Mouse (Mus musculus) forebrain, postnatal 0 days (tissue): ENCODE results near the gene Cemip2. TPM values are rescaled to one million over a fixed set of nuclear protein-coding genes. Genes with fewer than 3 reads are reported as not detected.

Experiments
- ATAC-seq: fragments of 200-750 bp; cut with Nextera tagmentation; 2 replicates; pipeline ENCODE4 v1.8.0; 2017; ENCODE audit warnings: mild to moderate bottlenecking, moderate library complexity
- DNase-seq: peaks from one replicate; pipeline ENCODE4 v3.0.0-alpha.2; 2015
- H3K27ac ChIP-seq: fragments of 300-500 bp; sonication (generic); 2 replicates; pipeline ENCODE4 v1.5.1; 2014; ENCODE audit warnings: low read depth, mild to moderate bottlenecking, antibody characterized with exemption, low read length, moderate library complexity, mixed read lengths
- H3K27me3 ChIP-seq: fragments of 300-500 bp; sonication (generic); 2 replicates; pipeline ENCODE4 v1.6.1; 2014; ENCODE audit warnings: mild to moderate bottlenecking, low read length, mixed read lengths; ENCODE audit not compliant: insufficient read depth
- H3K36me3 ChIP-seq: fragments of 300-500 bp; sonication (generic); 2 replicates; pipeline ENCODE4 v1.6.1; 2014; ENCODE audit warnings: mild to moderate bottlenecking, moderate library complexity; ENCODE audit not compliant: insufficient read depth
- H3K4me1 ChIP-seq: fragments of 300-500 bp; sonication (generic); 2 replicates; pipeline ENCODE4 v1.6.1; 2014; ENCODE audit warnings: antibody characterized with exemption; ENCODE audit not compliant: insufficient read depth
- H3K4me2 ChIP-seq: fragments of 300-500 bp; sonication (generic); 2 replicates; pipeline ENCODE4 v1.6.1; 2014; ENCODE audit warnings: low read depth, mild to moderate bottlenecking, moderate library complexity
- H3K4me3 ChIP-seq: fragments of 300-500 bp; sonication (generic); 2 replicates; pipeline ENCODE4 v1.5.1; 2014; ENCODE audit warnings: low read depth, low read length, mixed read lengths
- H3K9ac ChIP-seq: fragments of 300-500 bp; sonication (generic); 2 replicates; pipeline ENCODE4 v1.6.1; 2014; ENCODE audit warnings: mild to moderate bottlenecking
- H3K9me3 ChIP-seq: fragments of 300-500 bp; sonication (generic); 2 replicates; pipeline ENCODE4 v1.6.1; 2016; ENCODE audit warnings: low read length
- CTCF ChIP-seq: sonication (generic); IDR thresholded peaks from 2 replicates; pipeline ENCODE4 v1.5.1; 2016; ENCODE audit warnings: antibody characterized with exemption, control low read depth, low read depth
- WGBS: fragments of 180-500 bp; shearing (Covaris S2); extraction: QIAGEN DNeasy Blood & Tissue Kit; methylation state at CpG from one replicate; pipeline ENCODE4 v1.1.7; 2014; 5-methylcytosine and 5-hydroxymethylcytosine counted together
- polyA plus RNA-seq: library from polyadenylated mRNA; unstranded; fragments of >200 nt; fragmentation: Nextera tagmentation; extraction: Ambion mirVana; gene quantifications from 2 replicates; pipeline ENCODE4 v1.2.1, GENCODE M21; 2015
- total RNA-seq: library from RNA; depleted of rRNA; stranded (reverse); fragments of >200 nt; gene quantifications from 2 replicates; pipeline ENCODE4 v1.2.3, GENCODE M21; 2014

Cemip2 gene
- total and polyA plus RNA-seq, 2 experiments from 2014 or later: 17.4 to 42.5 TPM

DNA sequence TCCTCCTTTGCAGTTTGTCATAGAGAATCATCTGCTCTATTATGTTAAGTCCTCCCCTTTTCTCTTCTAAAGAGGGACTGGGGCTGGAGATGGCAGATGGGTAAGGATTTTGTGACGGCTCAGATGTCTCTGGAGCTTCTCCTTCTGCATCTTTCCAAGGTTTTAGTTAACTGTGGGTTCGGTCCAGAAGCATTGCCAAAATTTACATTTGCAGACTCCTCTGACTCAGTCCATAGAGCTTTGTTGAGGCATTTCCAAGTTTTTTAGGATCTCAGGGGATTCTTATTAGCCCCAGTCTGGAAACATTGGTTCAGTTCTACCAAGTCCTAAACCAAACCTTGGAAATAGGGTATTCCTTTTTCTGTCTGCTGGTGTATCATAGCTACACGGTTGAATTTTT is 1.5 kb upstream of the Cemip2 start:
- Histone ChIP-seq H3K4me2 (no peak overlapping the region), H3K9ac (no peak overlapping the region), H3K4me1 (peaks cover 10% of the 10 kb centered on the region), H3K27me3 (no peaks in the 10 kb centered on the region), H3K9me3 (no peaks in the 10 kb centered on the region), H3K36me3 (no peaks in the 10 kb centered on the region), H3K4me3 (no peak overlapping the region), H3K27ac (no peak overlapping the region)
- DNase-seq (peak; percentile 52), ATAC-seq (no peak)
- WGBS: 59% methylated on average over 3 of the region's 3 CpGs
- no peak for TF ChIP-seq CTCF

GRCm38 (mm10) chr19:21777171-21777731 is 891 bp upstream of the Cemip2 start:
- Histone ChIP-seq H3K4me2 (peak overlapping the region; percentile 64), H3K36me3 (no peaks in the 10 kb centered on the region), H3K4me3 (0 out of 2 replicates have a peak overlapping the region, but pooled peaks have one; percentile 82), H3K9me3 (no peaks in the 10 kb centered on the region), H3K27ac (no peak overlapping the region), H3K4me1 (peaks cover 16% of the 10 kb centered on the region), H3K9ac (no peak overlapping the region), H3K27me3 (no peaks in the 10 kb centered on the region)
- 31% methylated on average over 20 of the region's 20 CpGs for WGBS
- peak; percentile 62 for TF ChIP-seq CTCF
- peak; percentile 37 for DNase-seq
- peak; percentile 3; the same call in 1 of the 2 replicates for ATAC-seq

- Histone ChIP-seq H3K36me3 (no peaks in the 10 kb centered on the region), H3K27ac (peak overlapping the region; percentile 89), H3K27me3 (no peaks in the 10 kb centered on the region), H3K4me1 (peaks cover 25% of the 10 kb centered on the region), H3K4me2 (peak overlapping the region; percentile 64), H3K9me3 (no peaks in the 10 kb centered on the region), H3K9ac (peak overlapping the region; percentile 97), H3K4me3 (peak overlapping the region; percentile 82)
- no peak for TF ChIP-seq CTCF
- DNase-seq (peak; percentile 53), ATAC-seq (no peak)
- WGBS: under 1% methylated on average over 11 of the region's 11 CpGs
Measured at GRCm38 (mm10) chr19:21779106-21779505, 964 bp downstream of the Cemip2 start.

- Histone ChIP-seq H3K9ac (peak overlapping the region; percentile 15), H3K36me3 (no peaks in the 10 kb centered on the region), H3K27me3 (no peaks in the 10 kb centered on the region), H3K4me3 (peak overlapping the region; percentile 82), H3K27ac (peak overlapping the region; percentile 30), H3K9me3 (no peaks in the 10 kb centered on the region), H3K4me2 (peak overlapping the region; percentile 64), H3K4me1 (peaks cover 40% of the 10 kb centered on the region)
- 14% methylated on average over 8 of the region's 8 CpGs for WGBS
- no peak for DNase-seq
- TF ChIP-seq CTCF: no peak
- ATAC-seq: no peak
Measured at GRCm38 (mm10) chr19:21780663-21781062, 2.5 kb downstream of the Cemip2 start.

DNA sequence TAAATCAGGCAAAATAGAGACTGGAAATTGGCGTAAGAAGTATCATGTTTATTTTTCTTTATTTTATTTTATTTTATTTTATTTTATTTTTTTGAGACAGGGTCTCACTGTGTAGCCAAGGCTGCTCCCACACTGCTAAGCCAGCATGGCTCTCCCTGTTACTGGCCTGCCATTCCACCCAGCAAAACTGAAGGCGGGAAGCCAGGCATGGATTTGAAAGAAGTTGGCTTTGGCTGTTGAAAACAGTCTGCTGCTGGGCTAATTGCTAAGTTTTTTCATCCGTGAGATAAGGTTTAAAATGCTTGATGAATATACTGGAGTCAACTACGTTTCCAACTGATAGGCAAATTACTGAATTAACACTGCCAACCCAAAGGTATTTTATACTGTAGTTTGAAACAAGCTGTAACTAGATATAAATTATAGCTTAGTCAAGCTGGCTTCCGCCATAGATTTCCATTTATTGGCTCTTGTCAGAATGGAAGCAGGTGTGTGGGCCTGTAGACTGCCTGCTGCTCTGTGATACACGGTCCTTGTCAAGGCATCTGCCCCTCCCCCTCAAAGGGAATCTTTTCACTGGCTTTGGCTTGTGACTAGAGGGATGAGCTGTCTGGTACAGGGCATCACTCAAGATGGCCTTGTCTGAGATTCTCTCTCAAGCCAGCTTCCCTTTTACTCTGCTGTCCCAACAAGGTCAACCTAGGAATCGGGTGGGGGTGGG is 3.1 kb downstream of the Cemip2 start:
- peak; percentile 64 for DNase-seq

DNA sequence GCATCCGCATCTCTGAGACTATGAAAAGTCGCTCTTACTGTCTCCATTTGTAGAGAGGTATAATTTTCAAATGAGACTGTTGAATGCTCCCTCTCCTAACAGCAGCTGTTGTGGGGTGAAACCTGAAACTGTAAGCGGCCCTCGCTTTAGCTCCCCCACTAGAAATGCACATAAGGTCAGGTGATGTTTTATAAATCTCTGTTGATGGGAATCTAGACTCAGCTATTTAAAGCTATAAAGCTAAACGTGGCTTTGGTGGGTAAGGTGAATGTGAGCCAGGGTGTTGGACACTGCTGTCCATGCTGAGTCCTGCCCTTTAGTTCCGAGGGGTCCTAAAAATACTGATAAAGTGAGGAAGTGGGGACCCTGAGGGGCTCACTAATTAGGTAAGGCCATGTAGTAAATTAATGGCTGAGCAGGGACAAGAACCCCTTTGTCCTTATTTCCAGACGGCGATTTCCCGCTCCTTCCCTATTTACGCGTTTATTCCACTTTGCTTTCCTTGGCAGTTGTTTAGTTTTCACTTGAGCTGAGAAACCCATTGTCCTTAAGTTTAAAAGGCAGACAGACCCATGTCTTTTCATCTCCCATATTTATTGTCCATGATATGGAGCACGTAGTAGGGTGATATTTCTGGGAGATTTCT is 3.8 kb downstream of the Cemip2 start:
- Histone ChIP-seq H3K9me3 (no peaks in the 10 kb centered on the region), H3K9ac (peak overlapping the region; percentile 15; the same call in 1 of the 2 replicates), H3K36me3 (no peaks in the 10 kb centered on the region), H3K4me1 (peaks cover 47% of the 10 kb centered on the region), H3K27ac (peak overlapping the region; percentile 30), H3K4me3 (peak overlapping the region; percentile 82), H3K27me3 (no peaks in the 10 kb centered on the region), H3K4me2 (peak overlapping the region; percentile 64)
- ATAC-seq (no peak), DNase-seq (no peak)
- TF ChIP-seq CTCF: no peak
- WGBS: 14% methylated on average over 12 of the region's 12 CpGs

More for the DNA sequence above, 3.1 kb downstream of the Cemip2 start:
- H3K27ac ChIP-seq: peak overlapping the region; percentile 30
- peak overlapping the region; percentile 15 for H3K9ac ChIP-seq
- no peaks in the 10 kb centered on the region for H3K27me3 ChIP-seq
- H3K36me3 ChIP-seq: no peaks in the 10 kb centered on the region
- H3K4me2 ChIP-seq: peak overlapping the region; percentile 64
- 14% methylated on average over 7 of the region's 7 CpGs for whole genome bisulfite sequencing
- peaks cover 43% of the 10 kb centered on the region for H3K4me1 ChIP-seq
- H3K4me3 ChIP-seq: peak overlapping the region; percentile 82
- TF ChIP-seq CTCF: no peak
- no peaks in the 10 kb centered on the region for H3K9me3 ChIP-seq
- ATAC-seq: peak; percentile 6; the same call in 1 of the 2 replicates

DNA sequence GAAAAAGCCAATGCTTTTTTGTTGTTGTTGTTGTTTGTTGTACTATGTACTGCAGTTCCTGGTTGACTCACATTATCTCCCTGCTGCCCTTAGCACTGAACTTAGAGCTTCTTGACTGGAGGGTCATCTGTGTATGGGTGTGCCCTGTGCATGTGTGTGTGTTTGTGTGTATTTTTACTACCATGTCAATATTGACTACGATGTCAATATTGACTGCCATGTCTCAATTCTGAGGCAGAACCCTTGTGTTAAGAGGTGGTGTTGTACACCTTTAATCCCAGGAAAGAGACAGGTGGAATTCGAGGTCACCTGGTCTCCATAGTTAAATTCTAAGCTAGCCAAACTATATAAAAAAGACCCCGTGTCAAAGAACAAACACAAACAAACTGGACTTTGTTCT is 5.6 kb downstream of the Cemip2 start:
- H3K4me1 ChIP-seq: peaks cover 58% of the 10 kb centered on the region
- no peak overlapping the region for H3K4me2 ChIP-seq
- H3K36me3 ChIP-seq: no peaks in the 10 kb centered on the region
- H3K9ac ChIP-seq: no peak overlapping the region
- H3K9me3 ChIP-seq: no peaks in the 10 kb centered on the region
- no peak for TF ChIP-seq CTCF
- no peak overlapping the region for H3K4me3 ChIP-seq
- ATAC-seq (no peak), DNase-seq (no peak)
- no peaks in the 10 kb centered on the region for H3K27me3 ChIP-seq
- WGBS: 59% methylated on average over 3 of the region's 3 CpGs
- H3K27ac ChIP-seq: no peak overlapping the region
